Mouse (Mus musculus) cerebellum, adult 11 months (tissue): Measurements from ENCODE around the gene Slc22a12.

ENCODE experiments used
- DNase-seq: peaks from one replicate; pipeline ENCODE4 v3.0.0; 2022

Slc22a12 gene

GRCm38 (mm10) chr19:6540191-6540590 lies 2.6 kb downstream of the Slc22a12 start:
- DNase-seq = peak; percentile 19

GRCm38 (mm10) chr19:6539592-6539991 lies 3.2 kb downstream of the Slc22a12 start:
- no peak for DNase-seq

GRCm38 (mm10) chr19:6538546-6538945 lies 4.3 kb downstream of the Slc22a12 start:
- DNase-seq = no peak

- DNase-seq = no peak
Observed at GRCm38 (mm10) chr19:6537526-6537925, 5.3 kb downstream of the Slc22a12 start.

GRCm38 (mm10) chr19:6536696-6537095 lies 6.1 kb downstream of the Slc22a12 start:
- no peak for DNase-seq

- DNase-seq = no peak
Observed at GRCm38 (mm10) chr19:6536201-6536600, 6.6 kb downstream of the Slc22a12 start.

GRCm38 (mm10) chr19:6534118-6534415 lies 8.8 kb downstream of the Slc22a12 start:
- DNase-seq = no peak

GRCm38 (mm10) chr19:6533290-6534117 lies 9.3 kb downstream of the Slc22a12 start:
- DNase-seq = peak; percentile 74

GRCm38 (mm10) chr19:6532656-6533055 lies 10.2 kb downstream of the Slc22a12 start:
- DNase-seq = no peak

- no peak for DNase-seq
Observed at GRCm38 (mm10) chr19:6531832-6532471, 10.9 kb downstream of the Slc22a12 start.

- DNase-seq = no peak
Observed at GRCm38 (mm10) chr19:6531011-6531631, 11.7 kb downstream of the Slc22a12 start.

- DNase-seq = no peak
Observed at GRCm38 (mm10) chr19:6530359-6530758, 12.5 kb downstream of the Slc22a12 start.

GRCm38 (mm10) chr19:6529265-6529985 lies 13.4 kb downstream of the Slc22a12 start:
- DNase-seq = no peak

GRCm38 (mm10) chr19:6527839-6528531 lies 14.8 kb downstream of the Slc22a12 start:
- peak; percentile 91 for DNase-seq

- peak; percentile 85 for DNase-seq
Observed at GRCm38 (mm10) chr19:6527439-6527838, 15.4 kb downstream of the Slc22a12 start.

- no peak for DNase-seq
Observed at GRCm38 (mm10) chr19:6526010-6526409, 16.8 kb downstream of the Slc22a12 start.

GRCm38 (mm10) chr19:6525023-6525422 lies 17.8 kb downstream of the Slc22a12 start:
- no peak for DNase-seq

- DNase-seq = no peak
Observed at GRCm38 (mm10) chr19:6522289-6522688, 20.5 kb downstream of the Slc22a12 start.

GRCm38 (mm10) chr19:6521630-6522029 lies 21.2 kb downstream of the Slc22a12 start:
- DNase-seq = no peak

GRCm38 (mm10) chr19:6519483-6519882 lies 23.3 kb downstream of the Slc22a12 start:
- no peak for DNase-seq

- no peak for DNase-seq
Observed at GRCm38 (mm10) chr19:6518601-6519000, 24.2 kb downstream of the Slc22a12 start.

GRCm38 (mm10) chr19:6516153-6516552 lies 26.7 kb downstream of the Slc22a12 start:
- no peak for DNase-seq

GRCm38 (mm10) chr19:6515448-6515847 lies 27.4 kb downstream of the Slc22a12 start:
- DNase-seq = no peak
